Mouse (Mus musculus) urinary bladder, postnatal 36 days (tissue): ENCODE results near the gene Bcas1.

Experiments used
- DNase-seq, 2 experiments: peaks; one replicate each; pipeline ENCODE4 v3.0.0; 2022; ENCODE audit warnings: low spot score in 2 of 2, mixed read lengths in 1 of 2

Gene Bcas1

GRCm38 (mm10) chr2:170310310-170310987 lies 117.2 kb downstream of the Bcas1 start:
- no peak for DNase-seq

GRCm38 (mm10) chr2:170308966-170309365 lies 118.7 kb downstream of the Bcas1 start:
- DNase-seq: no peak

- DNase-seq: no peak
Measured at GRCm38 (mm10) chr2:170308033-170308820, 119.4 kb downstream of the Bcas1 start.

- no peak for DNase-seq
Measured at GRCm38 (mm10) chr2:170307589-170308021, 120.0 kb downstream of the Bcas1 start.

GRCm38 (mm10) chr2:170306637-170307320 lies 120.9 kb downstream of the Bcas1 start:
- no peak for DNase-seq

GRCm38 (mm10) chr2:170304766-170305165 lies 122.9 kb downstream of the Bcas1 start:
- no peak for DNase-seq

GRCm38 (mm10) chr2:170303595-170303994 lies 124.0 kb downstream of the Bcas1 start:
- no peak for DNase-seq

- no peak for DNase-seq
Measured at GRCm38 (mm10) chr2:170302825-170303224, 124.8 kb downstream of the Bcas1 start.
